Mouse (Mus musculus) liver, postnatal 0 days (tissue): Measurements from ENCODE around the gene Krtap5-2.
"Not testable (repeated sequence)": the region's sequence is repeated elsewhere in the genome, so short reads cannot be mapped to it uniquely, and the experiment has no call there.

Experiments
- CTCF ChIP-seq: sonication (generic); IDR thresholded peaks from 2 replicates; pipeline ENCODE4 v1.5.1; 2016; ENCODE audit warnings: antibody characterized with exemption, low read depth
- EP300 ChIP-seq: IDR thresholded peaks from 2 replicates; pipeline ENCODE4 v1.6.1; 2016; ENCODE audit warnings: antibody characterized with exemption, low read depth, mild to moderate bottlenecking

DNA sequence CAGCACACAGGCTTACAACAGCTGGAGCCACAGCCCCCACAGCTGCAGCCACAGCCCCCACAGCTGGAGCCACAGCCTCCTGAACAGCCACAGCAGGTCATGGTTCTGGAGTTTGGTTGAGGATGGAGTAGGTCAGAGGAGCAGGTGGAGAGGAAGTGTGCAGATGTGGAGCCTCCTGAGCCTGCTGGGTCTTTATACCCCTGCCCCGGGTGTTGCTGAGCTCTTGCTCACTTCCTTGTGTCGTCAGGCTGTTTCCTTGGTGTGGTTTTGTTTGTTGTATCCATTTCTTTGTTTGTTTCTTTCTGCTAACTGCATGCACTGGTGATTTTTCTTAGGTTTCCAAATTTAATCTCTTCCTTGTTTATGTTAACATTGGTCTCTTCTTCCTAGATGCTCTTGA is 39.9 kb downstream of the Krtap5-2 start, which contains the start of gene Gm39115:
- not testable (repeated sequence) for TF ChIP-seq CTCF, EP300
